Mouse (Mus musculus): ENCODE results near the gene Galnt9.

The Galnt9 gene

GRCm38 (mm10) chr5:110587467-110587866, 43.3 kb downstream of the Galnt9 start:
- no peak for DNase-seq (ENCODE audit: low spot score in 2 of 2)

GRCm38 (mm10) chr5:110589833-110590232, 45.7 kb downstream of the Galnt9 start:
- DNase-seq (ENCODE audit: low spot score in 2 of 2) = no peak

GRCm38 (mm10) chr5:110594465-110594864, 50.3 kb downstream of the Galnt9 start:
- no peak for DNase-seq (ENCODE audit: low spot score in 2 of 2)

- peak in 1 of 2 experiments; percentile 11 for DNase-seq (ENCODE audit: low spot score in 2 of 2)
Observed at GRCm38 (mm10) chr5:110595341-110595740, 51.2 kb downstream of the Galnt9 start.

GRCm38 (mm10) chr5:110596086-110596780, 52.1 kb downstream of the Galnt9 start:
- DNase-seq (ENCODE audit: low spot score in 2 of 2) = no peak

- DNase-seq (ENCODE audit: low spot score in 2 of 2) = no peak
Observed at GRCm38 (mm10) chr5:110597502-110597901, 53.3 kb downstream of the Galnt9 start.

GRCm38 (mm10) chr5:110598298-110599095, 54.3 kb downstream of the Galnt9 start:
- DNase-seq (ENCODE audit: low spot score in 2 of 2) = peak; percentile 8 to 11

GRCm38 (mm10) chr5:110603016-110603685, 59.0 kb downstream of the Galnt9 start:
- DNase-seq (ENCODE audit: low spot score in 2 of 2) = no peak

- no peak for DNase-seq (ENCODE audit: low spot score in 2 of 2)
Observed at GRCm38 (mm10) chr5:110604311-110604710, 60.2 kb downstream of the Galnt9 start.

GRCm38 (mm10) chr5:110605531-110606221, 61.5 kb downstream of the Galnt9 start:
- DNase-seq (ENCODE audit: low spot score in 2 of 2) = no peak

- DNase-seq (ENCODE audit: low spot score in 2 of 2) = no peak
Observed at GRCm38 (mm10) chr5:110607767-110608166, 63.6 kb downstream of the Galnt9 start.

GRCm38 (mm10) chr5:110608336-110608735, 64.2 kb downstream of the Galnt9 start:
- DNase-seq (ENCODE audit: low spot score in 2 of 2) = no peak

GRCm38 (mm10) chr5:110608941-110609340, 64.8 kb downstream of the Galnt9 start:
- DNase-seq (ENCODE audit: low spot score in 2 of 2) = no peak

GRCm38 (mm10) chr5:110609425-110609824, 65.3 kb downstream of the Galnt9 start:
- DNase-seq (ENCODE audit: low spot score in 2 of 2) = no peak

- no peak for DNase-seq (ENCODE audit: low spot score in 2 of 2)
Observed at GRCm38 (mm10) chr5:110609868-110610267, 65.7 kb downstream of the Galnt9 start.

- DNase-seq (ENCODE audit: low spot score in 2 of 2) = no peak
Observed at GRCm38 (mm10) chr5:110610484-110610883, 66.3 kb downstream of the Galnt9 start.

GRCm38 (mm10) chr5:110611435-110612158, 67.4 kb downstream of the Galnt9 start:
- no peak for DNase-seq (ENCODE audit: low spot score in 2 of 2)

GRCm38 (mm10) chr5:110619226-110619625, 75.1 kb downstream of the Galnt9 start:
- DNase-seq (ENCODE audit: low spot score in 2 of 2) = no peak

- no peak for DNase-seq (ENCODE audit: low spot score in 2 of 2)
Observed at GRCm38 (mm10) chr5:110624319-110624718, 80.2 kb downstream of the Galnt9 start.

- no peak for DNase-seq (ENCODE audit: low spot score in 2 of 2)
Observed at GRCm38 (mm10) chr5:110627351-110627750, 83.2 kb downstream of the Galnt9 start.

GRCm38 (mm10) chr5:110628156-110628555, 84.0 kb downstream of the Galnt9 start:
- DNase-seq (ENCODE audit: low spot score in 2 of 2) = no peak

All from spleen, postnatal 36 days (tissue).